ENCODE assay signal across 16 mouse cellular contexts in genomic region chr6:114408278-114408677, GRCm38 (mm10). TPM values are rescaled to one million over a fixed set of nuclear protein-coding genes. Genes with fewer than 3 reads are reported as not detected.
A peak's percentile ranks its signal among the peaks of the same experiment; 100 is the strongest.
DNase-seq lines count a peak whose midpoint lies in the region; ATAC-seq and TF ChIP-seq lines count a peak whose summit lies in the region.
"Had no signal": no experiment of that assay in that cellular context is flagged by ENCODE, and none has a peak within 500 bp of the region (broad histone marks: within the 10 kb centered on the region; RNA-seq: fewer than 3 reads in every experiment).

No protein-coding gene starts in this region.

- 43% methylated on average over 17 of the region's 17 CpGs for WGBS in hindbrain, postnatal 0 days
- WGBS in hindbrain, embryonic 14.5 days = 45% methylated on average over 17 of the region's 17 CpGs

- ATAC-seq in hindbrain, postnatal 0 days = no peak
- ATAC-seq in hindbrain, embryonic 14.5 days (ENCODE audit: low FRiP score) = no peak

- H3K9me3 ChIP-seq in hindbrain, postnatal 0 days (ENCODE audit: low read length) = no peaks in the 10 kb centered on the region
- H3K9me3 ChIP-seq in hindbrain, embryonic 14.5 days (ENCODE audit: control insufficient read depth, low read length) = no peaks in the 10 kb centered on the region
- H3K9me3 ChIP-seq: forebrain, embryonic 10.5 days; limb, embryonic 10.5 days; neural tube, embryonic 13.5 days had no signal

- peak; percentile 12 to 15 for DNase-seq in adrenal gland, postnatal 36 days
- DNase-seq in adrenal gland, postnatal 25 days = no peak
- DNase-seq in hindbrain, postnatal 0 days (ENCODE audit: low spot score) = peak; percentile 47
- no peak for DNase-seq in hindbrain, embryonic 14.5 days (ENCODE audit: low spot score)
- DNase-seq in retina, postnatal 1 day = peak; percentile 45
- no peak for DNase-seq in retina, embryonic 14.5 days (ENCODE audit: low spot score)
- no peak for DNase-seq in frontal cortex, postnatal 10 days (ENCODE audit: low spot score in 2 of 2)
- no peak for DNase-seq in layer of hippocampus, adult 9-11 months
- DNase-seq: cerebellum, adult 2 months; gastrocnemius, postnatal 14 days; thymus, postnatal 4 days had no signal

- H3K4me2 ChIP-seq in hindbrain, postnatal 0 days (ENCODE audit: low read depth, low read length) = no peak overlapping the region
- H3K4me2 ChIP-seq in hindbrain, embryonic 14.5 days (replicated peaks) = no peak overlapping the region
- H3K4me2 ChIP-seq: neural tube, embryonic 13.5 days had no signal

- no peaks in the 10 kb centered on the region for H3K36me3 ChIP-seq in hindbrain, postnatal 0 days (ENCODE audit: insufficient read depth, low read length)
- H3K36me3 ChIP-seq in hindbrain, embryonic 14.5 days (replicated peaks; ENCODE audit: control insufficient read depth, insufficient read depth) = no peaks in the 10 kb centered on the region
- H3K36me3 ChIP-seq: forebrain, embryonic 10.5 days; limb, embryonic 10.5 days; neural tube, embryonic 13.5 days had no signal

- no peak overlapping the region for H3K4me3 ChIP-seq in hindbrain, postnatal 0 days (ENCODE audit: low read length)
- no peak overlapping the region for H3K4me3 ChIP-seq in hindbrain, embryonic 14.5 days (replicated peaks; ENCODE audit: low read length)
- H3K4me3 ChIP-seq: forebrain, embryonic 10.5 days; limb, embryonic 10.5 days; neural tube, embryonic 13.5 days had no signal

- H3K4me1 ChIP-seq in hindbrain, postnatal 0 days (ENCODE audit: insufficient read depth, low read length) = 0 out of 2 replicates have a peak, but pooled peaks cover 3% of the 10 kb centered on the region
- no peaks in the 10 kb centered on the region for H3K4me1 ChIP-seq in hindbrain, embryonic 14.5 days (replicated peaks; ENCODE audit: control insufficient read depth, insufficient read depth, low read length)

- H3K27me3 ChIP-seq in hindbrain, postnatal 0 days (ENCODE audit: insufficient read depth, low read length) = no peaks in the 10 kb centered on the region
- no peaks in the 10 kb centered on the region for H3K27me3 ChIP-seq in hindbrain, embryonic 14.5 days (ENCODE audit: control insufficient read depth, insufficient read depth, low read length)

- TF ChIP-seq CTCF in hindbrain, postnatal 0 days (IDR thresholded peaks at IDR 0.05; ENCODE audit: low read depth) = peak; percentile 60

- H3K27ac ChIP-seq in hindbrain, postnatal 0 days = no peak overlapping the region
- H3K27ac ChIP-seq in hindbrain, embryonic 14.5 days = no peak overlapping the region
- H3K27ac ChIP-seq: forebrain, embryonic 10.5 days; limb, embryonic 10.5 days; neural tube, embryonic 13.5 days had no signal

- no peak overlapping the region for H3K9ac ChIP-seq in hindbrain, postnatal 0 days (replicated peaks; ENCODE audit: low read length)
- no peak overlapping the region for H3K9ac ChIP-seq in hindbrain, embryonic 14.5 days
- H3K9ac ChIP-seq: neural tube, embryonic 13.5 days had no signal

RNA-seq across cellular contexts. Expression of gene Hrh1, which starts 10.5 kb away (rescaled TPM):
- total RNA-seq in adrenal gland, postnatal 36 days (2021) = 1 to 10 TPM in 1 of 2 experiments, under 1 TPM in 1; 0.56 to 1.9 TPM
- 1.6 and 2.2 TPM in 2 replicates for total RNA-seq in adrenal gland, postnatal 25 days (2021)
- total RNA-seq in hindbrain, postnatal 0 days (2014; rRNA removed) = 2.4 and 5.3 TPM in 2 replicates
- 1.6 and 1.9 TPM in 2 replicates for polyA plus RNA-seq in hindbrain, postnatal 0 days (2015; fragmentation: Nextera tagmentation; extraction: Ambion mirVana)
- 0.47 and 0.85 TPM in 2 replicates for polyA plus RNA-seq in hindbrain, embryonic 14.5 days (2014; fragmentation: Nextera tagmentation; extraction: Ambion mirVana)
- total RNA-seq: megakaryocyte-erythroid progenitor cell, adult 5-6 weeks had no signal
- polyA plus RNA-seq: limb, embryonic 10.5 days; liver, embryonic 16.5 days had no signal

Comparison
In these comparisons a context has a peak if more than half of its experiments do, and no peak if none do; other contexts are left out.
1. DNase-seq: peak in adrenal gland, postnatal 36 days (2 of 2), hindbrain, postnatal 0 days (single experiment) and retina, postnatal 1 day (single experiment); none in adrenal gland, postnatal 25 days (single experiment), hindbrain, embryonic 14.5 days (single experiment), retina, embryonic 14.5 days (single experiment), frontal cortex, postnatal 10 days (0 of 2) and layer of hippocampus, adult 9-11 months (single experiment).